Mouse (Mus musculus) cerebellum, adult 2 months (tissue): ENCODE data around the gene Spns2.

Source experiments
- CTCF ChIP-seq: fragments of 200-500 bp; IDR thresholded peaks from 2 replicates; pipeline ENCODE4 v1.5.1; 2011; ENCODE audit warnings: low read depth, mild to moderate bottlenecking, control low read depth, low read length, moderate library complexity, borderline replicate concordance; ENCODE audit not compliant: insufficient read depth
- POLR2A ChIP-seq: fragments of 200-500 bp; IDR thresholded peaks from 2 replicates; pipeline ENCODE4 v1.6.1; 2011; ENCODE audit warnings: low read length, control low read depth, borderline replicate concordance; ENCODE audit not compliant: insufficient read depth

- no peak for TF ChIP-seq CTCF
- TF ChIP-seq POLR2A, result no peak
Measured at GRCm38 (mm10) chr11:72402969-72403368, 86.7 kb downstream of the Spns2 start.
